8 mouse cellular contexts compared by ENCODE assay signal in genomic region chrX:75874332-75875291, GRCm38 (mm10). TPM values are rescaled to one million over a fixed set of nuclear protein-coding genes. Genes with fewer than 3 reads are reported as not detected.
DNase-seq lines count a peak whose midpoint lies in the region; ATAC-seq lines count a peak whose summit lies in the region.

Pls3 (minus strand) TSS chrX:75875182.

- H3K4me2 ChIP-seq in intestine, embryonic 15.5 days (replicated peaks) = peak within 1 kb of the TSS; percentile 55

- intact Hi-C loops in left cerebral cortex, postnatal 10 days (cut with DNase I) = loop anchor here (5.0 to 10.0 kb wide), 2 partner anchors 60 to 308 kb away; no protein-coding TSS in a partner anchor

- H3K9ac ChIP-seq in intestine, embryonic 15.5 days = peak within 1 kb of the TSS; percentile 41

- H3K36me3 ChIP-seq in intestine, embryonic 15.5 days = no peaks in the 10 kb centered on the region
- H3K36me3 ChIP-seq in megakaryocyte, embryonic 14.5 days (replicated peaks; ENCODE audit: low read length) = no peaks in the 10 kb centered on the region

- H3K9me3 ChIP-seq in intestine, embryonic 15.5 days = no peaks in the 10 kb centered on the region
- peaks cover 12% of the 10 kb centered on the region for H3K9me3 ChIP-seq in megakaryocyte, embryonic 14.5 days

- peak within 1 kb of the TSS; percentile 83 for H3K27ac ChIP-seq in intestine, embryonic 15.5 days

- no peaks in the 10 kb centered on the region for H3K27me3 ChIP-seq in intestine, embryonic 15.5 days (replicated peaks)
- H3K27me3 ChIP-seq in megakaryocyte, embryonic 14.5 days (replicated peaks) = peaks cover 29% of the 10 kb centered on the region

- H3K4me1 ChIP-seq in intestine, embryonic 15.5 days (replicated peaks) = no peaks in the 10 kb centered on the region
- no peaks in the 10 kb centered on the region for H3K4me1 ChIP-seq in megakaryocyte, embryonic 14.5 days

- WGBS in intestine, embryonic 15.5 days = 11% methylated on average over 33 of the region's 45 CpGs

- H3K4me3 ChIP-seq in intestine, embryonic 15.5 days (replicated peaks) = peak within 1 kb of the TSS; percentile 45
- peak within 1 kb of the TSS; percentile 89 for H3K4me3 ChIP-seq in megakaryocyte, embryonic 14.5 days (replicated peaks)

- ATAC-seq in intestine, embryonic 15.5 days = peak; percentile 98
- ATAC-seq in erythroid progenitor cell, adult 5-6 weeks (replicated peaks; ENCODE audit: low FRiP score, poor library complexity, severe bottlenecking) = no peak

- DNase-seq in adrenal gland, postnatal 36 days = peak; percentile 91 to 92
- peak; percentile 81 for DNase-seq in embryo, embryonic 9.5 days (ENCODE audit: extremely low spot score)
- peak; percentile 49 for DNase-seq in gonadal fat pad, adult 2 months (ENCODE audit: low read depth)
- DNase-seq in left cerebral cortex, postnatal 10 days (ENCODE audit: extremely low spot score in 1 of 2, low spot score in 2 of 2) = peak; percentile 71 to 94
- DNase-seq in right cerebral cortex, postnatal 25 days = peak; percentile 84

RNA-seq across cellular contexts. Expression of gene Pls3, which starts in this region (rescaled TPM):
- 10 to 100 TPM; 64.9 to 66.9 TPM for total RNA-seq in adrenal gland, postnatal 36 days (2021)
- polyA plus RNA-seq in gonadal fat pad, adult 2 months (2012; rRNA removed) = 106 and 149 TPM in 2 replicates
- polyA plus RNA-seq in intestine, embryonic 15.5 days (2015; fragmentation: Nextera tagmentation; extraction: Ambion mirVana) = 60.9 and 77.2 TPM in 2 replicates
- 10 to 100 TPM; 83.6 to 91.0 TPM for total RNA-seq in left cerebral cortex, postnatal 10 days (2021)
- polyA plus RNA-seq in megakaryocyte, embryonic 14.5 days (2012; ENCODE audit: insufficient read depth, low replicate concordance) = not detected in 2 replicates
- total RNA-seq in erythroid progenitor cell, adult 5-6 weeks (2015; ENCODE audit: low replicate concordance) = 2.5 TPM in 1 of 2 replicates, not detected in the other
- 0.45 TPM in 1 of 2 replicates, not detected in the other for total RNA-seq in erythroid progenitor cell, adult 5-6 weeks (2017; ENCODE audit: low replicate concordance)

Comparison
In these comparisons a context has a peak if more than half of its experiments do, and no peak if none do; other contexts are left out.
1. RNA of gene Pls3 (total RNA-seq): 83.6 to 91.0 TPM in left cerebral cortex, postnatal 10 days and 64.9 to 66.9 TPM in adrenal gland, postnatal 36 days; 0.45 to 2.5 TPM in erythroid progenitor cell, adult 5-6 weeks; every median in the first group is over 10 times any median in the second.
2. RNA of gene Pls3 (polyA plus RNA-seq): 106 to 149 TPM in gonadal fat pad, adult 2 months and 60.9 to 77.2 TPM in intestine, embryonic 15.5 days; not detected in megakaryocyte, embryonic 14.5 days; every median in the first group is over 10 times any median in the second.
3. Peak in every context shown above with its lines, with median percentiles within 50 percentile points of each other: DNase-seq.